Mouse (Mus musculus) MEL-GATA-1-ER (cell line): ENCODE data around the gene Togaram2.
"Not testable (repeated sequence)": the region's sequence is repeated elsewhere in the genome, so short reads cannot be mapped to it uniquely, and the experiment has no call there.

Experiments used
- DNase-seq: peaks from one replicate; pipeline ENCODE4 v3.0.0-alpha.2; 2012; ENCODE audit warnings: low read depth; ENCODE audit errors: extremely low read depth

The Togaram2 gene

DNA sequence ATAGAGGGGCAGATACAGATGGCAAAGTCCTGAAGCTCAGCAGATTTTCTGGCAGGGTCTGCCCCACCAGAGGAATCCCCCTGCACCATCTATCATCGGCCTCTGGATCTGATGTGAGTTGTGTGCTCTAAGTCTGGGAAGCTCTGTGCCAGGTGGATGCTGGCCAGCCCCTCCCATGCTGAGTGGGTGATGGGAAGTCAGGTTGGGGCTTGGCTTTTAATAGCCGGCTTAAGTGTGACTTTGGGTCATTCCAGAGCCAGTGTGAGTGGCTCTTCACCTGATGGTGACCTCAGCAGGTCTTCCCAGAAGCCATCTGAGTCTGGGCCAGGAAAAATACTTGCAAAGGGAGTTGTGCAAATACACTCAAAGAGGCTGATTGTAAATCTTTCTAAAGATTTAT is 57.6 kb downstream of the Togaram2 start:
- DNase-seq: no peak

DNA sequence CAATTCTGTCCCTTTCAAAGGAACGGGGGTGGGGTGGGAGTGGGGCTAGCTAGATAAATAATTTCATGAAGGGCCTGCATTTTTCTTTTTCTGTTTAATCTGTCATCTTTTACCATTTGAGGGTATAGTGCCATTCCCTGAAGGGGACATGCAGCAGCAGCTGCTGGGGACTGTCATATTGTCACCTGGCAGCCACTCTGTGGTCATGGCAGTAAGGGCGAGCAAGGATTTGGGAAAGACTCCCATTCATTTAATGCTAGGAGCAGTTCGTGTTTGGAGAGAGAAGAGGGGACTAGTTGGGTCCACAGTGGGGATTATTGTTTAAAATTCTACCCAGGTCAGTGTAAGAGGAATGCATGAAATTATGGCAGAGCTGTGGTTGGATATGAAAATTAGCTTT is 63.4 kb downstream of the Togaram2 start:
- DNase-seq: no peak

DNA sequence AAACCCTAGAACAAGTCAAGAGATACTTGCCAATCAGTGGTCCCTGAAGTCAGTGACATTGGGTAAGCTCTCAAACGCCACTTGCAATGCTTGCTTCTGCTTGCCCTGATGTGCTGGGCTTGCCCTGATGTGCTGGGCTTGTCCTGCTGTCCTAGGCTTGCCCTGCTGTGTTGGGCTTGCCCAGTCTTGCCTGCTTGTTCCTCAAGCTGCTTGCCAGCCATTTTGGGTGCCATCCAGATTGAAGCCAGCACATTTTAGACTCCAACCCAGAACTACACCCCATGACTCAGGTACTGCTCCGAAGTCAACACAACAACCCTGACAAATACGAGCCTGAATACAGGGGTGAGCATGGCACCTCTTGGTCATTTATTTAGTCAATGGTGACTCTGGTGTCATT is 69.1 kb downstream of the Togaram2 start:
- DNase-seq: no peak

DNA sequence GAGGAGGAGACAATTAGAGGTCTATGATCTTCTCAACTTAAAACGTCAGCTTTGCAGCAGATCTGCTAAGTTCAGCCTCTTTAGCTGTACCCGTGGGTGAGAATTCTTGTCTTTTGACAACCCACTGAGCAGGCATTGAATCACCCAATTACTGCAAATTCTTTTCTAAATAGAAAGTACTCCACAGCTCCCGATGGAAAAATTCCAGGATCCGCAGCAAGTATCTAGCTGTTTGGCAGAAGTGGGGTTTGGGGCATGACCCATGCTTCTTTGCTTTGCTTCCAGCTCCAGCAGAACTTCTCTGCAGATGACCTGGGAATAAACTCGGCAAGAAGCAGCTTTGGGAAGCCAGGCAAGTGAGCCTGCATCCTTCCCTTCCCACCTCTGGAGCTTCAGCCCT is 69.9 kb downstream of the Togaram2 start:
- no peak for DNase-seq

DNA sequence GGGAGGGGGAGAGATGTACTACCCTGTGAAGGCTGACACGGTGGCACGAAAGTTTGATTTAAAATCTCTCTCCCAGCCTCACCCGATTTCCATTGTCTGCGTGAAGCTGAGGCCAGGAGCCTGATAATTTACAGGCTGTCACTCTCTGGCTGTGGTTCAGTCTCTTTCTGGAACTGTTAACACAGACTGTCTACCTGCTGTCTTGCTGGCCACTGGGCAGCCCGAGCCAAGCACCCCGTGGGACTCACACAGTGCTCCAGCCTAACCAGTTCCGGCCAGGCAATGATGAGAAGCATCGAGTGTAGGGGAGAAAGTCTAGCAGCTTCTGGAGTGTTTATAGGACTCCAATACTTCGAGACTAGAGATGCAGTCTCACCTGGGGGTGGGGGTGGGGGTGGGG is 73.1 kb downstream of the Togaram2 start:
- DNase-seq: no peak

DNA sequence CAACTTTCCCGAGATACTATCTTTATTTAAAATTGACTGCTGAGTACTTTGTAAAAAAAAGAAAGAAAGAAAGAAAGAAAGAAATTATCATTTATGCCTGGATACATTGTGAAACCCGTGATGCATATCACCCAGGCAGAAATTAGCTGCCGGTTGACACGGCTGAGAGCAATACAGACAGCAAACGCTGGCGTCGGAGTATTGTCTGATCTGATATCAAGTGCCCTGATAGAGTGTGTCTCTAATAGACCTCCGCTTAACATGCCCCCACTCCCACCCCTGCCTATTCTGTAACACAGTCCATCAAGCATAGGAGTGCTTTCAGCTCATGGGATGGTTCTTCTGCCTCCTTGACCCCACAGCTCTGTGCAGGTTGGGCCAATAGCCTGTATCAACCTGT is 74.5 kb downstream of the Togaram2 start:
- DNase-seq: no peak

DNA sequence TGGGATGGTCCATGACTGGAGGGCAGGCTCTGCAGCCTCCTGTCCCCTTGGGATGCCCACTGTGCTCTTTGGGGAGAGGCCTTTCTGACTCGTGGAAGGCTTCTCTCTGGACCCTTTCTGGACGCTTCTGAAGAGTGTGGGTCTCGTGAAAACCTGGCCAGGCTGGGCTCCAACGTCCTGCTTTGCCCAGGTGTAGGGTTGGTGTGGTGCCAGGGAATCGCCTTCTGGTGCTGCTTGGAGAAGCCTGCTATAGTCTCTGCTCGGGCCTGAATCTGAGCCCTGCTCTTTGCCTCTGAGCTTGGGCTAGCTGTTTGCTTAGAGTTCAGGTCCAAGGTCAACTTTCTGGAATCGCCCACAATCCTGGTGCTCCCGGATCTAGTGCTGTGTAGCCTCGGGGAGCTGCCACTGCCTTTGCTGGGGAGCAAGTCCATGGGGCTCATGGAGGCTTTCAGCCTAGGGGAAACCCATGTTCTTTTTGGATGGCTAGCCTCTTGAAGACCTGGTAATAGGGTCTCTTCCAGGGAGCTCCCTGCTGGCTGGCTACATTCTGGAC is 76.6 kb downstream of the Togaram2 start:
- no peak for DNase-seq

DNA sequence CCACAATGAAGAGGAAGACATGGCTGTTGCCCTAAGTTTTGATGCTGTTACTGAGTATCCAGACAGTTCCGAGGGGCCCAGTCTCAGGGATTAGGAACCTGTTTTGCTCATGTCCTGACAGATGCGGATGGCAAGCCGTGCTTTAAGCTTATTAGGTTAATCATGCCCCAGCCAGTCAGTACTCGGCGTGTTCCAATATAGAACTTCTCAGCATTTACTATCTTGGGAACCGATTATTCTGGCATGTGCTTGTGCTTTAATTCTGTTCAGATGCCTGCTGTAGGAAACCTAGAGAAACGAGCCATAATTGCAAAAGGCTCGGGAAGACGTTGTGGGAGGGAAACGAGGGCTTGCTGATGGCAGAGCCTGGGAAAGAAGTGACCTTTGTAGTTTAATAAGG is 79.8 kb downstream of the Togaram2 start, which contains the start of gene Pcare:
Pcare (minus strand) TSS at position 64 of the 400 bp plus-strand sequence.
- no peak for DNase-seq

DNA sequence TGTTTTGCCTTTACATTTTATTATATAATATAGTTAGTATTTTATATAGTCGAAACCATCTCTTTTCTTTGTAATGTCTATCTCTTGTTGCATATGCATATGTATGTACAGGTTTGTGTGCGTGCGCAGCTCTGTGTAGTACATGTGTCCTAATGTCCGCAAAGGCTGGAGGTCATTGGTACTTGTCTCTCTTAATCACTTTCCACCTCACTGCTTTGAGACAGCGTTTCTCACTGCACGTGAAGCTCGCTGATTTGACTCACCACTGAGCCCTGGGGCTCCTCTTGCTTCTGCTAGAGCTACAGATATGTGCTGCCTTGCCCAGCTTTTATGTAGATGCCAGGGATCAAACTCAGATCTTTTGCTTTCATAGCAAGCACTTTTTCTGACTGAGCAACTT is 87.5 kb downstream of the Togaram2 start:
- no peak for DNase-seq

DNA sequence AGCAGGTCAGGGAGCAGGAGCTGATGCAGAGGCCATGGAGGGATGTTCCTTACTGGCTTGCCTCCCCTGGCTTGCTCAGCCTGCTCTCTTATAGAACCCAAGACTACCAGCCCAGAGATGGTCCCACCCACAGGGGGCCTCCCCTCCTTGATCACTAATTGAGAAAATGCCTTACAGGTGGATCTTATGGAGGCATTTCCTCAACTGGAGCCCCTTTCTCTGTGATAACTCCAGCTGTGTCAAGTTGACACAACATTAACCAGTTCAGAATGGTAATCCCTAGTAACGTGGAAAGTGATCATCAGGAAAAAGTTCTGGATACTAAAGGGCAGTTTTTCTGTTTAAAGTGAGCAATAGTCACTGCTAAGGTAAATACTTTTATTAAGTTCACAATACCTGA is 95.1 kb downstream of the Togaram2 start, which contains the start of gene Clip4:
Clip4 (plus strand) TSS at position 301 of the 400 bp plus-strand sequence.
- not testable (repeated sequence) for DNase-seq

DNA sequence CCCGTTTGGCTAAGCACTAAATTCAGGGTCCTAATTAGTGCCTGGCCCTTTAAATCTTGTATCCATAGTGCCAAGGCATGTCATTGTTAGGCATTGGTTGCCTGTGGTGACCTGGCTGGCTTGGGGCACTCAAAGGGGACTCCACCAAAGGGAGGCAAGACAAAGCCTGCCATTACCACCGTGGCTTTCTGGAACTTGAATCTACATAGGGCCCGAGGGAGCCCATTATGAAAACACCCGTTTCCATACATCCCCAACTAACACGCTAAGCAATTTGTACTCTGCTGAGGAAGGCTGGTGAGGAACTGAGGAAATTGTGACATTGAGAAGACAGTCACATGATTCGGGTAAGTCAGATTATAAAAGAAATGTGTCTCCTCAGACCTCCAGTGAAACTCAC is 96.5 kb downstream of the Togaram2 start:
- no peak for DNase-seq

DNA sequence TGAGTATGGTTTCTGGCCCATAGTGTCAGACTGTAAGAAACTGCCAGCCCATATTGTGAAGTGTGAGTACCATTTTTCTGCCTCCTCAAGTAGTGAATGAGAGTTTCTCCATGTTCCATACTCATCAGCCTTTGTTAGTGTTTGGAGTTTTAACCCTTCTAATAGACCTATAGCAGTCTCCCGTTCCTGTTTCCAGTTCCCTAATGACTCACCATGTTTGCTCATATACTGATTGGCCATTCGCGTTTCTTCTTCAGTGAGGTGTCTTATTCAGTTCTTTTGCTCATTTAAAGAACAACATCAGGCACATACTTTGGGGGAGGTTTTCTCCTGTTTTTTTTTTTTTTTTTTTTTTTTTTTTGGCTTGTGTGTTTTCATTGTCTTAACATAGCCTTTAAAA is 97.6 kb downstream of the Togaram2 start:
- DNase-seq: no peak

DNA sequence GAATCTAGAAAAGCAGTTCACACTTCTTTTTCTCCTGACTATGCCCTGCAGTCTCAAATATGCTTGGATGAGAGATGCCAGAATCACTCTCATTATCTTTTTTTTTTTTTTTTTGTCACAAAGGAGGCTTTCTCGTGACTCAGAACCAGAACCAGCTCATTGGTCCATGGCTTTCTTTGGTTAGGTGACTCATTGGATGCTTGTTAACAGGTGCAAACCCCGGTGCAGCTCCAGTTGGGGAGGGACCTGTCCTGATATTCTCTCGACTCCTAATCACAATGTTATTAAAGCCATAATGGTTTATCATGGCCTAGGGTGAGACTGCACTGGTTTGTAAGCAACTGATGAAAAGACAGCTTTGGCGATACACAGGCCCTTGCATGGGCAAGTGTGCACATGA is 101.1 kb downstream of the Togaram2 start:
- no peak for DNase-seq

DNA sequence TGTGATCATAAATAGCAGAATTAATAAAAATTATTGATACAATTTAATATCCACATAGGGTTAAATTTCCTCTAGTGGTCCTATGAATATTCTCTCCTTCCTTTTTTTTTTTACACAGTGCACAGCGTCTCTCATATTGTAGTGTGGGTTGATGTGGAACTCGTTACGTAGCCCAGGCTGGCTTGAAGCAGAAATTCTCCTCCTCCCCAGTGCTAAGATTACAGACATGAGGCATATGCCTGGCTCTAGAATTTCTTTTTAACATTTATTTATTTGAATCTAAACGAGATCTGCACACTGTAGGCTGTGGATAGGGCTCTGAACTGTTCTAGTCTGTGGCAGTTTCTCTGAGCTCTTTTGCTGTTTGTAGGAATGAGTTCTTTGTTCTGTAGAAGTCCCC is 102.2 kb downstream of the Togaram2 start:
- DNase-seq: no peak

DNA sequence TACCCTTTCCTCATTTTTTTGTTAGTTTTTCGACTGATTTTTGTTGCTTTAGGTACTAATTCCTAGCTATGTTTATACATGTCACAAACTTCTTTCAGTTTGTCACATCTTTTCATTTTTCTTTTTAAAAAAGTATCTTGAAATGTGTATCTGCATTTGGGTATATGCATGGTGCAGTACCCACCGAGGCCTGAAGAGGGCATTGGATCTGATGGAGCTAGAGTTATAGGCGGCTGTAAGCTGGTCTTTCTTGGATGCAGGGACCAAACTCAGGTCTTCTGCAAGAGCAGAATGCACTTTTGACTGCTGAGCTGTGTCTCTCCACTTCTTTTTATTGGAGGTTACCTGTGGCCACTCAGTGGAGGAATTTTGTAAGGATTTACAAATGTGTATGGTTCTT is 105.6 kb downstream of the Togaram2 start:
- DNase-seq: no peak
